Mouse (Mus musculus): Measurements from ENCODE around the gene Nup93.
A peak's percentile ranks its signal among the peaks of the same experiment; 100 is the strongest.

The Nup93 gene

DNA sequence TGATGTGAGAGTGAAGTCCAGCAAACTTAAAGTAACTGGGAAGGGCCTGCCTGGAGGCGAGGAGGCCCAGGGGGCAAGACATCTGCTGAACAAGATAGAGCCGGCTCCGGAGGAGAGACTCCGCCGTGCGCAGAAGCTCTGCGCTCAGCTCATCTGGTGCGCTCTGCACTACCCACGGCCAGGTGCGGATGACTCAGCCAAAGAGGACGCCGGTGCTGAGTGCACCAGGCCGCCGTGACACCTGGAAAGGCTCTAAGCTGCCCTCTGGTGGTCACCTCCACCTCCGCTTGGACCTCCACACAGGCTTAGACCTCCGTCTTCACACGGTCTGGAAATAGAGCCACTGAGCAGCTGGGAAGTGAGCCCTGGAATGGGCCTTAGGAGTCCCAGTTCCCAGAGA is 27.8 kb upstream of the Nup93 start:
- peak; percentile 41 to 66 for DNase-seq (ENCODE audit: low spot score in 2 of 2)

DNA sequence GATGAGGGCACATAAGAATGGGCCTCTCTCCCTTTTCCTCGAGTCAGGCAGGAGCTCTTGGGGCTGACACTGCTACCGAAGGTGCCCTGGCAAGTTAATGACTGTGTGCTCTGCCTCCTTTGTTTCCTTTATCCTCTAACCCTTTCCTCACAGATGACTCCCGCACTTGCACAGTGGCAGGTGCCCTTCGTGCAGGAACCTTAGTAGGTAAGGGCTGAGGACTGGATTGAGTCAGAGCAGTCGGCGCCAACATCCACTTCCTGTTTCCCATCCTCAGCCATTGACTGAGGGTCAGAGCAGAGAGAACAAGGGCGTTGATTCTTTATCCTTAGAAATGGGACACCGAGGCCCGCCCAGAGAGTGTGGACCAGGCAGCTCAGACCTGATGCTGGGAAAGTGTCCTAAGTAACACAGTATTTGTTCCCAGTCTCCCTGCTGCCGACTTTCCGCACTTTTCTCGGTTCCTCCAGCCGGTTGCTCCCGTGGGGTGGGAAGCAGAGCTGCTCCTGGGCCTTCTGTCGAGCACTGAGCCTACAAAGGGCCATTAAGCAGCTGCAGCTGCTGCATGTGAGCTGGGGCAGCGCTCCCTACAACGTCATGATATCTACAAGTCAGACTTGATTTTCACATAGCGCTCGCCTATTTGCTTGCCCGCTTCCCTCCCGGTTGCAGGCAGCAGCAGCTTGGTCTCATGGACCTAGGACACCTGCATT is 26.9 kb upstream of the Nup93 start:
- no peak for DNase-seq (ENCODE audit: low spot score in 2 of 2)

DNA sequence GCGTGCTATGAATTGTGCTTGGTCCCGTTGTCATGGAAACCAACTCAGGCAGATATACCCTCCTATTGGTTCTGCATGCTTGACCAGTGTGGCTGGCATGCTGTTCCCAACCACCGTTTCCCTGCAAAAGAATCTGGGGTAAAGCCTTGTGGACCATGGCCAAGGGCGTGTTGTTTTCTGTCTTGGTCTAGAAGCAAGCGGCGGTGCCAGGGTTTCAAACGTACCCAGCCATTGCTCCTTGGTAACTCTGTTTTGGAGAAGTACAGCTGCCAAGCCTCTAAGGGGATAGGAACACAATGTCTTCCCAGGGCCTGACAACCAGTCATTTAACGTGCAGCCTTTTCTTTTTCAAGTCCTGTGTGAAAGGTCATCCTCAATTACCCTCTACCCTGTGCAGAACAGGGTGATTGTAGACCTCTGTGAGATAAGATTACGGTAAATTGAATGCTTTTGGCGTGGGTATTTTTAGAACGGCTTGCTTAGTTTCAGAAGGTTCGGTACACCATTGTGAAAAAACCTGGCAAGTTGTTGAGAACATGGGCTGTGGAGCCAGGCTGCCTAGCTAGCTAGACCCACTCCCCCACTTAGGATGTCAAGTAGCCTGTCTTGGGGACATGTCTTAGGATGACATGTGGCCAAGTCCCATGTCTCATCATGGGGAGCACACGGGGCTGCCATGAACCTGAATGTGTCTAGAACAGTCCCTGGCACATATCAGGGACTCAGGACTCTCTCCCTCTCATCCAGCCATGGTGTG is 24.9 kb upstream of the Nup93 start:
- DNase-seq (ENCODE audit: low spot score in 2 of 2) = no peak

- DNase-seq (ENCODE audit: low spot score in 2 of 2) = peak; percentile 58 to 64
Measured at GRCm38 (mm10) chr8:94191101-94191691, 23.2 kb upstream of the Nup93 start.

- no peak for DNase-seq (ENCODE audit: low spot score in 2 of 2)
Measured at GRCm38 (mm10) chr8:94192926-94193325, 21.4 kb upstream of the Nup93 start.

DNA sequence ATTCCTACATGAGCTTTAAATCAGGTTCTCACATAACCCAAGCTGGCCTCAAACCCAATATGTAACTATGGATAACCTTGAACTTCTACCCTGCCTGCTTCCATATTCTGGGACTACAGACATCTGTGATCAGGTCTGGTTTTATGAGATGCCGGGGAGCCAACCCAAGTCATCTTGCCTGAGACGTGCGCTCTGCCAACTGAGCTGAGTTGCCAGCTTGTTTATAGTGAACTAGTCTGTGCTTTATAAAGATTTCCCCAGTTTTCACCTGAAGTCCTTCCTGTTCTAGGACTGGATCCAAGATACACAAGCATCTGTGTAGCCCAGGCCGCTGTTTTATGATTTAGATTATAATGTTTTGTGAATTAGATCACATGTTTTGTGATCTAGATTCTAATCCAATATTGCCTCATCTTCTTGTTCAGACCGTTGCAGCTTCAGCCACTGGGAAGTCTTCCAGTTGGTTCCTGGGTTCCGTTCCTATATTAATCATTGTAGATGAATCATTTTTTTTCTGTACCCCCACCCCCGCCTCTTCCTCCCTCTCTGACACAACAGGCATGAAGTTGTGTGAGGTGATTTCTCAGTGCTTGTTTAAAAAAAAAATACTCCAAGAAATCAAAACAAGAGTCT is 19.7 kb upstream of the Nup93 start:
- no peak for DNase-seq (ENCODE audit: low spot score in 2 of 2)

DNA sequence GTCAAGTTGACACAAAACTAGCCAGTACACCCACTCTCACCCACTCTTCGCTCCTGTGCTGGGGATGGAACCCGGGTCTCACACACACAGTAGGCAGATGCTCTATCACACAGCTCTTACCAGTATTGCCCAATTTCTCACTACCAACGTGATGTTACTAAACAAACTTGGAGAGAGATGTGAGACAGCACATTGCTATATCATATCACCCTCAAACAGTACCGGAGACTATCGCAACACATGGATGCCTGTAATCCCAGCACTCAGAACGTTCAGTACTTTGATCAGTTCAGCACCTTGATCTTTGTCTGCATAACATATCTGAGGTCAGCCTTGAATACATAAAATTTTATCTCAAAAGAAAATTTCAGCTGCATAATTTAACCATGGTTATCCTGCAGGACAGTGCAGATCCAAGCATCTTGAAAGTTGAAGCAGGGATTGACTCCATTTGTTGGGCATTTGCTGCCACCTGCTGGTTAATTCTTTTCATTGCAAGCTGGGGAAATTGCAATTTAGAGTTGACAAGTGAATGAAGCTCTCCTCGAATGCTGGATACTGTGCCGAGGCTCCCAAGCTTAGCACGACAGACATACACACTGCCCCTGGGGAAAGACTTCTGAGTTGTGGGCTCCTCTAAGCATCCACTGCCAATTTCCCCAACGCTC is 15.0 kb upstream of the Nup93 start:
- peak in 1 of 2 experiments; percentile 45 for DNase-seq (ENCODE audit: low spot score in 2 of 2)

- DNase-seq (ENCODE audit: low spot score in 2 of 2) = no peak
Measured at GRCm38 (mm10) chr8:94204043-94204442, 10.3 kb upstream of the Nup93 start.

- peak; percentile 33 to 56 for DNase-seq (ENCODE audit: low spot score in 2 of 2)
Measured at GRCm38 (mm10) chr8:94205736-94206135, 8.6 kb upstream of the Nup93 start.

DNA sequence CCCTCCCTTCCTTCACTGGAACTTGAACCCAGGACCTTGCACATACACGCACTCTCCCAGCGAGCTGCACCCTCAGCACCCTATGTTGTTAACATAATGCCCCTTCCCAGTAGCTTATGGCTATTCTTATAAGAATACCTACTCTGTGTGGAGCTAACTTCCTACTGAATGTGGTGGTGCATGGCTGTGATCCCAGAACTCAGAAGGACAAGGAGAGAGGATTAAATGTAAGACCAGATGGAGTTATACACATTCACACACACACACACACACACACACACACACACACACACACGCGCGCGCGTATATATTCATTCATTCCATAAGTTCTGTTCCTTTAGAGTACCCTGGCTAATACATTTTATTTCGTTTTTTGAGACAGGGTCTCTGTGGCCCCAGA is 8.1 kb upstream of the Nup93 start:
- DNase-seq (ENCODE audit: low spot score in 2 of 2) = no peak

GRCm38 (mm10) chr8:94207491-94207890 is 6.9 kb upstream of the Nup93 start:
- no peak for DNase-seq (ENCODE audit: low spot score in 2 of 2)

DNA sequence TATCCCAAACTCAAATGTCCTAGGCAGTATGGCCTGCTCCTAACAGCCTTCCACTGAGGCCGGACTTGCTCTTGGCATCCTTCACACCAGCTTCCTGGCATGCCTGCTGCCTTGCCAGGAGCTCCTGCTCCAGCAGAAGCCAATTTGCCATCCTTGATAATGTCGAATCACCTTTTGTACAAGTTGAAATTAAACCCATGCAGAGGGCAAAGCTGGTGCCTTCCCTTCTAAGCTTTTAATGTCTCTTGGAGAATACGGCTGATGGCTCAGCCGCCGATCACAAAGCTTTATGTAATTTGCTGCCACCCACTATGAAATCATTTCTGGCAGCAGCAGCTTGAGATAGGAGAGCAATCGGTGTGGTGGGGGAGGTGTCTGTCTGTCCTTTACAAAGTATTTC is 4.7 kb upstream of the Nup93 start:
- DNase-seq (ENCODE audit: low spot score in 2 of 2) = no peak

DNA sequence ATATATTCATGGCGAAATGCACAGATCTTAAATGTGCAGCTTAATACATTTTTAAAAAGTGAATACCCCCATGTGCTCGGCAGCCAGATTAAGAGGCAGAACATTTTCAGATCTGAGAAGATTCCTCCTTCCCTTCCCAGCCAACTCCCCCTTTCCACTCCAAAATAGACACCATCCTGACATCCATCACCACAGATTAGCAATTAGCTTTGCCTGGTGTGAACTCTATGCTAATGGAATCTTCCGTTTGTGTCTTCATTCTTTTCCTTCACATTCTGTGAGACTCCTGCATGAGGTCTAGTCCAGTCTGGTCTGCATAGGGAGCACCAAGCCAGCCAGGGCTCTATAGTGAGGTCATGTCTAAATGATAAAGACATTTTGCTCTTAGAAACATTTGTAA is 4.1 kb upstream of the Nup93 start:
- DNase-seq (ENCODE audit: low spot score in 2 of 2) = no peak

- DNase-seq (ENCODE audit: low spot score in 2 of 2) = no peak
Measured at GRCm38 (mm10) chr8:94213819-94214218, 545 bp upstream of the Nup93 start.

- DNase-seq (ENCODE audit: low spot score in 2 of 2) = no peak
Measured at GRCm38 (mm10) chr8:94227381-94227939, 13.1 kb downstream of the Nup93 start.

- DNase-seq (ENCODE audit: low spot score in 2 of 2) = no peak
Measured at GRCm38 (mm10) chr8:94240240-94240751, 25.9 kb downstream of the Nup93 start.

- DNase-seq (ENCODE audit: low spot score in 2 of 2) = no peak
Measured at GRCm38 (mm10) chr8:94249836-94250435, 35.6 kb downstream of the Nup93 start.

GRCm38 (mm10) chr8:94258881-94259280 is 44.5 kb downstream of the Nup93 start:
- DNase-seq (ENCODE audit: low spot score in 2 of 2) = no peak

DNA sequence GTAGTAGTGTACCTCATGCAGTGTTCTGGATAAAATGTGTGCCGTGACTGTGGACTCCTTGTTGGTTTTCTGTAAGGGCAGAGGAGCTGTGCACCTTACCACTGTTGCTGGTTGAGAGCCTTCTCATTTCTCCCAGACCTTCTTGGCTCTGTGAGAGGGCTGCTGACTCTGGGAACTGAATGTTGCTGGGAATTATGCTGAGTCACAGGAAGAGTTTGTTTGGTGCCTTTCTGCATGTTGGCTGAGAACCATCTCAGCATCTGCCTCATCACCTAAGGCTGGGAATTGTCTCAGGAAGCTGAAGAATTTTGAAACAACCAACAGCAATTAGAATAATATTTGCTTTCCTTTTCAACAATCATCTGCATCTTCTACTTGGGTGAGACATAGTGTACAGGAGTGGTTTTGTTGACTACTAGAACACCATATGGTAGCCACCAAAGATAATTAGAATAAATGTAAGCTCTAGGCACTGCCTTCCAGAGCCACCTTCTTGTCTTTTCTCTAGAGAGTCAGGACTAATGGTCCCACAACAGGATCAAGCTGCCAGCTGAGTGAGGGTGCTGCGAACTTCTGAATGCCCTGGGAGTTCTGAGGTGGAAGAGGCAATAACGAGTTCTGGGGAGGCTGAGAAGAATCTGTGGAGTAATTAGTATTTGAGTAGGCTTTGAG is 48.4 kb downstream of the Nup93 start:
- no peak for DNase-seq (ENCODE audit: low spot score in 2 of 2)

All from spleen, postnatal 14 days (tissue).